Mouse (Mus musculus): ENCODE data around the gene Hist1h4c.

DNA sequence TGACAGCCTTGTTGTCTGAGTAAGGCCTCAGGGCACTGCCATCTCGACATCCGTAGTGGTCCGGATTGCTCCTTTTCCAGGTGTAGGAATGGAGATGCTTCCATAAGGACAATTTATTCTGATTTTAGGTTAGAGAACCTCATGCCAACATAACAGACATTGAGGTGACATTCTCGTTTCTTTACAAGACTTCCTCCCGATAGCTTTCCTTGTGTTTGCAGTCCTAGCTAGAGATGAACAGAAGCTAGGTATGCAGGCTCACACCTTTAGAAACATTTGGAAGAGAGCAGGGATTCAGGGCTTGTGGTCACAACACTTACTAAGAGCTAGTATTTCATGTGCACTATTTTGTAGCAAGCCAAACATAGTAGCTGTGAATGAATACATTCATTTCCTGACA lies 45.0 kb upstream of the Hist1h4c start:
- TF ChIP-seq TAL1 (IDR thresholded peaks at IDR 0.05; ENCODE audit: low read length) (no peak), GATA1 (IDR thresholded peaks at IDR 0.05; ENCODE audit: low read length) (no peak)

Measured in erythroblast, embryonic 14.5 days (primary cell).